Mouse (Mus musculus): ENCODE measurements around the gene Plxnb3. TPM values are rescaled to one million over a fixed set of nuclear protein-coding genes. Genes with fewer than 3 reads are reported as not detected.
"Not testable (repeated sequence)": the region's sequence is repeated elsewhere in the genome, so short reads cannot be mapped to it uniquely, and the experiment has no call there.

Plxnb3 gene
- polyA plus RNA-seq, 1 experiment from 2014 or later = 0.46 TPM

- H3K27me3 ChIP-seq; H3K36me3 ChIP-seq; H3K9ac ChIP-seq; H3K4me1 ChIP-seq; ATAC-seq (ENCODE audit: insufficient number of reproducible peaks, insufficient read depth, low FRiP score, low TSS enrichment, low read depth); H3K9me3 ChIP-seq; H3K27ac ChIP-seq; H3K4me3 ChIP-seq; H3K4me2 ChIP-seq: not testable (repeated sequence)
- WGBS = 91% methylated on average over 7 of the region's 7 CpGs
Observed at GRCm38 (mm10) chrX:73739841-73740240, 17.0 kb upstream of the Plxnb3 start.

DNA sequence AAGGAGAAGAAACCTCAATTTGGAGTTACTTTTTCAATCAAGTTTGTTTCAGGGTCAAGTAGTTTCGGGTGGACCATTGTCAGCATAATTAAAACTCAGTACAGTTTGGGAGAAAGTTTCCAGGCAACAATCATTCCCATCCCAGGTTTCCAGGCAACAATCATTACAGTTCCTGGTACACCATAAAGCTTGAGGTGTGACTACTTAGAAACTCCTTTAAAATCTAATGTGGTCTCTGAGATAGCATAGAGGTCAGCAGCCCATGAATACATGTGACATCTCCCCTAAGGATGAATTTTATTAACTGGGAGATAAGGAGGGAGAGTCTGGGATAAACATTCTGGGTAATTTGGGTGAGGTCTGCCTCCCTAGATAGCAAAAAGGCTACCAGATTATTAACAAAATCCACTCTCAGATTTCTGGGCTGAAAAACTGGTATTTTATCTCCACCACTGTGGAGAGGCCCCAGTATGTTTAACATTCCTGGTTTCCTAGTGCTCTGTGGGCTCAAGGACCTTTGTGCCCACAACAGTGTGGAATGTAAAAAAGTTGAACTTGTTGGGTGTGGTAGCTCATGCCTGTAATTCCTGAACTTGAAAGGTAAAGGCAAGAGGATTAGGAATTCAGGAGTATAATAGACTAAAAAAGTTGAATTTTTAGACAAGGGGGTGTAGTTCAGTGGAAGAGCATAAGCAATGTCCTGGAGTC lies 12.0 kb upstream of the Plxnb3 start:
- Histone ChIP-seq H3K27me3 (no peaks in the 10 kb centered on the region), H3K4me1 (no peaks in the 10 kb centered on the region), H3K4me2 (no peak overlapping the region), H3K36me3 (no peaks in the 10 kb centered on the region), H3K27ac (no peak overlapping the region), H3K9me3 (no peaks in the 10 kb centered on the region), H3K9ac (no peak overlapping the region), H3K4me3 (no peak overlapping the region)
- WGBS = 84% methylated on average over 1 of the region's 1 CpGs
- no peak for ATAC-seq (ENCODE audit: insufficient number of reproducible peaks, insufficient read depth, low FRiP score, low TSS enrichment, low read depth)

- Histone ChIP-seq H3K4me2 (no peak overlapping the region), H3K27ac (no peak overlapping the region), H3K4me3 (no peak overlapping the region), H3K36me3 (no peaks in the 10 kb centered on the region), H3K27me3 (no peaks in the 10 kb centered on the region), H3K9ac (no peak overlapping the region), H3K4me1 (no peaks in the 10 kb centered on the region), H3K9me3 (no peaks in the 10 kb centered on the region)
- no peak for ATAC-seq (ENCODE audit: insufficient number of reproducible peaks, insufficient read depth, low FRiP score, low TSS enrichment, low read depth)
- 88% methylated on average over 1 of the region's 1 CpGs for WGBS
Observed at GRCm38 (mm10) chrX:73748977-73749376, 7.9 kb upstream of the Plxnb3 start.

- 85% methylated on average over 13 of the region's 13 CpGs for WGBS
- no peak overlapping the region for H3K4me2 ChIP-seq
- H3K4me1 ChIP-seq = no peaks in the 10 kb centered on the region
- no peak overlapping the region for H3K4me3 ChIP-seq
- no peak overlapping the region for H3K27ac ChIP-seq
- no peaks in the 10 kb centered on the region for H3K36me3 ChIP-seq
- H3K9ac ChIP-seq = no peak overlapping the region
- peaks cover 21% of the 10 kb centered on the region; the same call in 1 of the 2 replicates for H3K27me3 ChIP-seq
- no peaks in the 10 kb centered on the region for H3K9me3 ChIP-seq
- ATAC-seq (ENCODE audit: insufficient number of reproducible peaks, insufficient read depth, low FRiP score, low TSS enrichment, low read depth) = no peak
Observed at GRCm38 (mm10) chrX:73758611-73759290, 1.9 kb downstream of the Plxnb3 start.

DNA sequence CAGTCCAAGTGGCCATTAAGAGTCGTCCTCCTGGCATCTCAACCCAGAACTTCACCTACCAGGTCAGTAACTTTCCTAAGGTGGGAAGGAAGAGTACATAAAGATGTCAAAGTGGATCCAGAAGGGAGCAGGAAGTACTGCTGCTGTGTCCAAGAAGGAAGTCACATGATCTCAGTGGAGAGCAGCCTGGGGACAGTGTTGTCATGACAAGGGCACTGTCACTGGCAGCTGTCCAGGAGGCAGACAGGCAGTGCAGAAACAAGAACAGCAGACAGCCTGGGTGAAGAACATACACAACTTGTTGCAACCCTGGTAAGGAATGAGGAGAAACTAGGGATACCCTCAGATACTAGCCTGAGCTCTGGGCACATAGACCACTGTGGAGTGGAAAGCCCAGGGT lies 8.4 kb downstream of the Plxnb3 start:
- Histone ChIP-seq H3K4me2 (no peak overlapping the region), H3K9ac (no peak overlapping the region), H3K27me3 (no peaks in the 10 kb centered on the region), H3K4me1 (no peaks in the 10 kb centered on the region), H3K9me3 (no peaks in the 10 kb centered on the region), H3K27ac (no peak overlapping the region), H3K36me3 (no peaks in the 10 kb centered on the region), H3K4me3 (no peak overlapping the region)
- ATAC-seq (ENCODE audit: insufficient number of reproducible peaks, insufficient read depth, low FRiP score, low TSS enrichment, low read depth) = no peak
- whole genome bisulfite sequencing = 54% methylated on average over 1 of the region's 1 CpGs

- H3K9me3 ChIP-seq = no peaks in the 10 kb centered on the region
- H3K36me3 ChIP-seq = no peaks in the 10 kb centered on the region
- 63% methylated on average over 9 of the region's 9 CpGs for WGBS
- no peak overlapping the region for H3K9ac ChIP-seq
- no peak overlapping the region for H3K4me2 ChIP-seq
- ATAC-seq (ENCODE audit: insufficient number of reproducible peaks, insufficient read depth, low FRiP score, low TSS enrichment, low read depth) = no peak
- no peak overlapping the region for H3K4me3 ChIP-seq
- no peaks in the 10 kb centered on the region for H3K27me3 ChIP-seq
- H3K27ac ChIP-seq = no peak overlapping the region
- no peaks in the 10 kb centered on the region for H3K4me1 ChIP-seq
Observed at GRCm38 (mm10) chrX:73767267-73767666, 10.4 kb downstream of the Plxnb3 start.

- H3K9me3 ChIP-seq = no peaks in the 10 kb centered on the region
- peaks cover 29% of the 10 kb centered on the region for H3K36me3 ChIP-seq
- 67% methylated on average over 9 of the region's 9 CpGs for WGBS
- H3K9ac ChIP-seq = no peak within 1 kb of the TSS
- ATAC-seq (ENCODE audit: insufficient number of reproducible peaks, insufficient read depth, low FRiP score, low TSS enrichment, low read depth) = no peak
- no peak within 1 kb of the TSS for H3K27ac ChIP-seq
- H3K27me3 ChIP-seq = no peaks in the 10 kb centered on the region
- H3K4me3 ChIP-seq = no peak within 1 kb of the TSS
- no peak within 1 kb of the TSS for H3K4me2 ChIP-seq
- H3K4me1 ChIP-seq = no peaks in the 10 kb centered on the region
Observed at GRCm38 (mm10) chrX:73774168-73774760, 17.4 kb downstream of the Plxnb3 start, which contains the start of gene Srpk3. Gene Srpk3 (plus strand): TSS chrX:73774405.

DNA sequence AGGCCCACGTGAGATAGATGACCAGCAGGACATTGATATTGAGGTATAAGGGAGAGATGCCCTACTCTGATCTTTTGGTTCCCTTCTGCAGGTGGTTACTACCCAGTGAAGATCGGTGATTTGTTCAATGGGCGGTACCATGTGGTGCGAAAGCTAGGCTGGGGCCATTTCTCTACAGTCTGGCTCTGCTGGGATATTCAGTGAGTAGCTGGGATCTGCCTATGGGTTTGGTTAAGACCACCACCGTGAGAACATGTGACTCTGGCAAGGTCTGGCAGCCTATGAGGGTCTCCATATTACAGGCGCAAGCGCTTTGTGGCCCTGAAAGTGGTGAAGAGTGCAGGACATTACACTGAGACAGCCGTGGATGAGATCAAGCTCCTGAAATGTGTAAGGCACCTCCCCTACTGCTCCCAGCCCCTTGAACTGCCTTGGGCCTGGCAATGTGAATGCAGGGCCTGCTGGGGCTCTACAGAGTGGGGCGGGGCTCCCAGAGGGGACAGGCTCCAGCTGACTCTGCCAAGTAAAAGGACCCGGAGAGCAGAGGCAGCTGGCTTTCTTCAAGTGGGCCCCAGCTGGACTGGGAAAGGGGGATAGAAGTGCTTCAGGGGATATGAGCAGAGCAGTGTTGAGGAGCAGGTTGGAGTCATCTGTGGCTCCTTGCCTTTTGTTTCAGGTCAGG lies 18.1 kb downstream of the Plxnb3 start:
- H3K4me2 ChIP-seq = no peak overlapping the region
- 72% methylated on average over 10 of the region's 10 CpGs for WGBS
- H3K4me3 ChIP-seq = no peak overlapping the region
- H3K9ac ChIP-seq = no peak overlapping the region
- no peaks in the 10 kb centered on the region for H3K4me1 ChIP-seq
- no peaks in the 10 kb centered on the region for H3K9me3 ChIP-seq
- peaks cover 34% of the 10 kb centered on the region for H3K36me3 ChIP-seq
- no peak for ATAC-seq (ENCODE audit: insufficient number of reproducible peaks, insufficient read depth, low FRiP score, low TSS enrichment, low read depth)
- no peaks in the 10 kb centered on the region for H3K27me3 ChIP-seq
- H3K27ac ChIP-seq = no peak overlapping the region

- H3K9me3 ChIP-seq = no peaks in the 10 kb centered on the region
- 87% methylated on average over 3 of the region's 3 CpGs for WGBS
Observed at GRCm38 (mm10) chrX:73782227-73782626, 25.3 kb downstream of the Plxnb3 start.

GRCm38 (mm10) chrX:73785666-73786065 lies 28.8 kb downstream of the Plxnb3 start:
- H3K4me3 ChIP-seq = peak overlapping the region; percentile 59
- peak overlapping the region; percentile 61 for H3K4me2 ChIP-seq
- no peak for ATAC-seq (ENCODE audit: insufficient number of reproducible peaks, insufficient read depth, low FRiP score, low TSS enrichment, low read depth)
- H3K27me3 ChIP-seq = peaks cover 4% of the 10 kb centered on the region; the same call in 1 of the 2 replicates
- H3K27ac ChIP-seq = no peak overlapping the region
- H3K9ac ChIP-seq = peak overlapping the region; percentile 76
- H3K36me3 ChIP-seq = peaks cover 11% of the 10 kb centered on the region
- H3K4me1 ChIP-seq = peaks cover 8% of the 10 kb centered on the region; the same call in 1 of the 2 replicates
- no peaks in the 10 kb centered on the region for H3K9me3 ChIP-seq

More at GRCm38 (mm10) chrX:73782227-73782626, 25.3 kb downstream of the Plxnb3 start:
- ATAC-seq (ENCODE audit: insufficient number of reproducible peaks, insufficient read depth, low FRiP score, low TSS enrichment, low read depth) = no peak
- H3K27me3 ChIP-seq = peaks cover 4% of the 10 kb centered on the region; the same call in 1 of the 2 replicates
- H3K27ac ChIP-seq = no peak overlapping the region
- no peak overlapping the region for H3K4me2 ChIP-seq
- peaks cover 36% of the 10 kb centered on the region for H3K36me3 ChIP-seq
- no peak overlapping the region for H3K9ac ChIP-seq
- H3K4me3 ChIP-seq = no peak overlapping the region
- H3K4me1 ChIP-seq = no peaks in the 10 kb centered on the region; the same call in 1 of the 2 replicates
